Mouse (Mus musculus) urinary bladder, adult 2 months (tissue): ENCODE results near the gene Wbp1l. TPM values are rescaled to one million over a fixed set of nuclear protein-coding genes. Genes with fewer than 3 reads are reported as not detected.

Source experiments
- DNase-seq: peaks from one replicate; pipeline ENCODE4 v3.0.0; 2022; ENCODE audit warnings: low spot score
- polyA plus RNA-seq: library from polyadenylated mRNA; depleted of rRNA; stranded (reverse); fragments of >200 nt; gene quantifications from 2 replicates; pipeline ENCODE4 v1.2.3, GENCODE M21; 2012

Wbp1l gene
- polyA plus RNA-seq, 1 experiment, result 60.0 TPM

- DNase-seq, result no peak
These were observed 59.5 kb downstream of the Wbp1l start for GRCm38 (mm10) chr19:46658348-46658747.

DNA sequence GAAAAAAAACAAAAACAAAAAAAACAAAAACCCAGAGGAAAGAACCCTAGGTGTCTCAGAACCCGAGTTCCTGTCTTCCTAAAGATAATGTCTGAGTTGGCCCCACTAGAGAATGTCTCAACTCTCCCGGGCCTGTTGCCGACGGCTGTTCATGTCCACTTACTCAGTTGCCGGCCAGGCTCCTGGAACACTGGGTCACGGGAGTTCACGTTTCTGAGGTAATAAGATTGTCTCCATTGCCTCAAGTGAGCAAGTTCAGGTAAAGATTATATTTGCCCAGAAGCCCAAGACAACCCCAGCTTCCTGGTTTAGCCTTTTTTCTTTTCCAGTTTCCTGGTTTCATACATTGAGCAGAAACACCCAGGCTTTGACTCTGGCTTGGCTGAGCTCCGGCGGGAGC, 60.0 kb downstream of the Wbp1l start:
- DNase-seq, result no peak

GRCm38 (mm10) chr19:46661511-46661910, 62.6 kb downstream of the Wbp1l start:
- DNase-seq, result no peak

DNA sequence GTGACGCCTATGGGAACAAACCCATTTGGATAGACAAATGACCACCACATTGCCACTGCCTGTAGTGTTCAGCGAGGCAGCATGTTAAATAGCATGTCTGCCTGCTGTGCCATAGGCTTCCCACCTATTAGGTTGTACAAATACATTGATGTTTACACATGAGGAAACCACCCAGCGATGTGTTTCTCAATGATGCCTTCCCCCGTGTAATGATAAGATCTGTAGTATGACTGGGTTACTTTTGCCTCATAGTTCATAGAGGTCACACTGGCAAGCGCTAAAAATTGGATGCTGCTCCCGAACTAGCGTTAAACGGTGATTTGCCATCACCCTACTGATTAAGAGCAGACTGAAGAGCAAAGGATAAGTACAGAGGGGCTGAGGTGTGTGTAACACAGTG, 63.3 kb downstream of the Wbp1l start:
- no peak for DNase-seq

GRCm38 (mm10) chr19:46662784-46663183, 63.9 kb downstream of the Wbp1l start:
- DNase-seq, result no peak

DNA sequence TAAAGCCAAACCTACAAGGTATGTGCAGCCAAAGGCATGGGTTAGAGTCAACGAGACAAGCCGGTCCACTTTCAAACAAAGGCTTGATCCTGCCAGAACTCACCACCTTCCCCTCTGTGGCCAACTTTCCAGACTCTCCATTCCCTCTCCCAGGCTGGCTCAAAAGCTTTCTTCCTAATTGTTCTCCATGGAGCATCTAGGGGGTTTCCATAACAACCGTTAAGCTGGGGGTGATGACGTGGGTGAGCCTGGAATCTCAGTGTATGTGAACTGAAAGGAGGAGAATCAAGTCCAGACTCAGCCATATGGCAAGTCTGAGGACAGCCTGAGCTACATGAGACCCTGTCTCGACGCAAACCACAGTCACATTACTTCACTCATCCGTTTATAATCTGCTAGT, 66.6 kb downstream of the Wbp1l start:
- no peak for DNase-seq

DNA sequence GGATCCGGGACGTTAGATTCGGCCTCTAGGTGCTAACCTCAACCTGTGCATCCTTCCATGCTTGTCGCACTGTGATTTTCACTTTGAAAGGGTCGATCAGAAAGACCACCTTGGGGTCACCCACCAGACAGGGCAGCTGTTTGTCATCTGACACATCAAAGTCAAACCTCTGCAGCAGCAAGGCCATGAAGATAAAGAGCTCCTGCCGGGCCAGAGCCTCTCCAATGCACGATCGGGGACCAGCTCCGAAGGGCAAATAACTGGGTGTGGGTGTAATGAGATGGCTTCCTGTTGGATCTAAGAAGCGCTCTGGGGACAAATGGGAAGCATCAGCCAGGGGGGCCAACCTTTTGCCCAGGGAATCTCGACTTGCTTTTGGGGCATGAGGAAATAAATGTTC, 68.4 kb downstream of the Wbp1l start:
- no peak for DNase-seq

DNA sequence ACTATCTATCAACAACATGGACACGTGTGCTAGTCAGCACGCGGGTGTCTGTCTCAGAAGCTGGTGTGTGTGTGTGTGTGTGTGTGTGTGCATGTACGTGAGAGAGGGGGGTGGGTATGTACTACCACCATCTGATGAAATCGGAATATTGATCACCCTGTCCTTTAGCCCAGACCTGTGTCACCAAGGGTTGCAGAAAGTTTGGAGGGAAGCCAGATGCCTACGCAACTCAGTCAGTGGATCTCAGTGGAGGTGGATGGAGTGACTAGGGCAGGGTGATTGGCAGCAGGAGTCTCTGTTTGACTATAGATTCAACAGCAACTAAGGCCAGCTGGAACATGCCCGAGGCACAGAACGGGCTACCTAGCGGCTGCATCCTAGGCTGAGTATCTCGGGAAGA, 69.4 kb downstream of the Wbp1l start:
- DNase-seq, result no peak

DNA sequence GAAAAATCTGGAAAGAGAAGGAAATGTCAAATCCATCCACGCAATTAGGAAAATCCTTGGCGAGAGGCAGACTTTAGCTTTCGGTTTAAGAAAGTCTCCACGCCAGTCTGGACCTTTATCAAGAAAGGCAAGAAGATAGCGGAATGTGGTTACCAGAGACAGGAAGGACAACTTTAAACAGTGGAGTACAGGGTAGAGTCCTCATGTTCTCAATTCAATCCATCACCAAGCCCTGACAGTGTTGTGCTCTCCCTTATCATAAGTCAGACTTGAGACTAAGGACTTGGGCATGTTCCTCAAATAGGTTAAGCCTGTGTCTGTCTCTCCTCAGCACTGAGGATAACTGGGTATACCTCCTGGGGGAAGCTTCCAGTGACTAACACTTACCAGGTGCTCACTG, 70.9 kb downstream of the Wbp1l start:
- DNase-seq, result no peak

- peak; percentile 45 for DNase-seq
These were observed 71.8 kb downstream of the Wbp1l start for GRCm38 (mm10) chr19:46670691-46671090.

GRCm38 (mm10) chr19:46672766-46673418, 74.0 kb downstream of the Wbp1l start, which contains the start of gene Cyp17a1:
Gene Cyp17a1, minus strand, starts transcription at chr19:46673172.
- DNase-seq, result no peak

GRCm38 (mm10) chr19:46675641-46676040, 76.8 kb downstream of the Wbp1l start:
- no peak for DNase-seq

DNA sequence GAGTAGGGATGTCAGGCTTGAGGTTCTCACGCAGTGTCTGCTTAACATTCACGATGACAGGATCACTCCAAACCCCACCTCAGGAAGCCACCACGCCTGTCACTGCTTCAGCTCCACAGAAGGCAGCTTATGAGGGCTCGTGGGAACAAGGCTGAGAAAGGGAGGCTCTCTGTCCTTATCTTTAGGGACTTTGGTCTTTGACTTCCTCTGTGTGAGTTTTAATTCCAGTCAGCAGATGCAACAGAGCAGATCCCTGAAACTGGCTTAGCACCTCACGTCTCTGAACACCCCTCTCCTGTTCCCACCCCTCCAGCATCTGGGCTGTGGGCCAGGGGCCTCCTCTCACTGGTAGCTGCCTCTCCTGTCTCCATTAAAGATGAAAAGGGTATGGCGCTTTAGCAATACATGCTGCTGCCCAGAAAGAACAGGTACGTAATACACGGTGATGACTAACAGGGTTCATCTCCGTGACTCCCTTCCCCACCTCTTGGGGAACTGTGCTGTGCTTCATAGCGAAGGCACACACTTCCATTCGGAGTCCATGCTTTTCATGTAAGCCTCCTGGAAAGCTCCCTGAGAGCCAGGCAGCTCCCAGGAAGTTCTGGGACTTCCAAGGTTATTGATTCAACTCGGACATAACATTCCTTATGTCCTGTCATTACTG, 81.0 kb downstream of the Wbp1l start:
- DNase-seq, result no peak

DNA sequence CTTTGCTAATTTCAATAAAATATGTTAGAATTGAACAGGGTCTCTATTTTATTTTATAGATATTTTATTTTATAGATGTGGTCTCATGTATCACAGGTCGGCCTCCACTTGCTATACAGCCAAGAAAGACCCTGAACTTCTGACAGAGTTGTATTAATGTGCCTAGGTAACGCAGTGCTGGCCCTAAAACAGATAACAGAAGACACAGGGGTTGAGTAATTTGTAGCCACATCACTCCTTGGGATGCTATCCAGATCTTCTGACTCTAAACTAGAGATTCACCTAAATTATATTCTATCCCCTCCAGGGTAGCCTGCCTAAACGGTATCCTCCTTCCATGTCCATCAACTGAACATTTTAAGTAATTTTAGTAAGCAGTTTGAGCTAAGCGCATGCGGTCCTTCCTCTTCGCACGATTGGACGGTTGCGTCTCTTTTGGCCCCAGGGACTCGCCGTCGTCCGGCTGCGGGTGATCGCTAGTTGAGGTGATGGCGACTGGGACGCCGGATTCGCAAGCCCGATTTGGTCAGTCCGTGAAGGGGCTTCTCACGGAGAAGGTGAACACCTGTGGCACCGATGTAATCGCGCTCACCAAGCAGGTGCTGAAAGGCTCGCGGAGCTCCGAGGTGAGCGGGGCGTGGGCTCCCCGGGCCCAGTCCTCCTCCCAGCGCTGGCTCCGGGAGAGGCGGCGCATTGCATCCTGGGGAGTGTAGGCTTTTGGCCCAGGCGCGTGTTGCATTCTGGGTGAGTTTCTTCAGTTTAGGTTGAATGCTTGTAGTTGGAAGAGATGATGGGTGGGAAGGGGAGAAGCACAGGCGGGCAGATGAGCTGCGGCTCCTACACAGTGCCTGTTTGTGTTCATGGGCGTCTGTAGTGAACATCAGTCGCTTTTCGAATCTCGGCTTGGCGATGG, 90.8 kb downstream of the Wbp1l start, which contains the start of gene Borcs7:
TSS of gene Borcs7 (plus strand) at position 447 of the 913 bp plus-strand sequence.
- DNase-seq, result peak; percentile 81

DNA sequence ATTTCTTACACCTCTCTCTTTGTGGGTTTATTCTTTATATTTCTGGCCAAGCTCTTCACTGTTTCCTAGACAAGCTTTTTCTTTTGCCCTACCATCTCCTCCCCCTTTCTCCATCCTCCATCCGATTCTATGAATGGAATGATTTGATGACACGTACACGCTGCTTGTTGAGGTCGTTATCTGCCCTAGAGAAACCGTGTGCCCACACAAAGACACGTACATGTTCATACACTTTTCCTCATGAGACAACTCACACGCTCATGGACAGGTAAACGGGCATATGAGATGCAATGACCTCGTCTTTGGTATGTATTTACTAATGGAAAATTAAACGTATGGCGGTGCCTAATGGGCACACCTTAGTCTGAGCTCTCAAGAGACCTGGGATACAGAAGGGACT, 91.5 kb downstream of the Wbp1l start:
- DNase-seq, result no peak

- no peak for DNase-seq
These were observed 92.2 kb downstream of the Wbp1l start for GRCm38 (mm10) chr19:46691078-46691477.

DNA sequence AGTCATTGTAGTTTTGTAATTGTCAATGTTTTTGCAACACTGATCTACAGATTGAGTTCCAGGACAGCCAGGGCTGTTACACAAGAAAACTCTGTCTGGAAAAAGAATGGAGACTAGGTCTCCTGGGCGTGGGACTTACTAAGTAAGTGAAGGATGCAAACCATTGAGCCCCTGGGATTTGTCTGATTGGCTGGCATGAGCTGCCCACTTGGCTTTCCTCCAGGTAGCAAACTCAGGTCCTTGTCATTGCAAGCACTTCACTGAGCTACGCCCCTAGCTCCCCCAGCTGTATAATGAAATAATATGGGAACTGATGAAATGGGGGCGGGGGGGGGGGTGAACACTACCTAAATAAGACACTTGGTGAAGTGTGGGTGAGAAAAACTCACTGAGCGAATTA, 94.3 kb downstream of the Wbp1l start:
- no peak for DNase-seq

DNA sequence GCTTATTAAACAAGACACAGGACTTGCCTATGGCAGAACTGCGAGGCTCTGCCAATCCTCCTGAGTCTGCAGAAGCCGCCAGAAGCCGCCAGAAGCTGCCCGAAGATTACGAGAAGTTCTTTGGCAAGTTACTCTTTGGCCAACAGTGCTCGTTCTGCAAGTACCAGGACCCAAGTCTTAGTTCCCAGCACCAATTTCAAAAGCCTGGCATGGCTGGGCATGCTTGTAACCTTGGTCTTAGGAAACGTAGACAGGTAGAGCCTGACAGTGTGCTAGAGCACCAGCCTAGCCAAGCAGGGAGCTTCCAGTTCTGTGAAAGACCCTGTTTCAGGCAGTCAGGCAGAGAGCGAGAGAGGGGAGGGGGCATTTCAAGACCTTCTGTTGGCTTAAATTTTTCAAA, 97.6 kb downstream of the Wbp1l start:
- no peak for DNase-seq

- DNase-seq, result no peak
These were observed 98.1 kb downstream of the Wbp1l start for GRCm38 (mm10) chr19:46696943-46697342.

DNA sequence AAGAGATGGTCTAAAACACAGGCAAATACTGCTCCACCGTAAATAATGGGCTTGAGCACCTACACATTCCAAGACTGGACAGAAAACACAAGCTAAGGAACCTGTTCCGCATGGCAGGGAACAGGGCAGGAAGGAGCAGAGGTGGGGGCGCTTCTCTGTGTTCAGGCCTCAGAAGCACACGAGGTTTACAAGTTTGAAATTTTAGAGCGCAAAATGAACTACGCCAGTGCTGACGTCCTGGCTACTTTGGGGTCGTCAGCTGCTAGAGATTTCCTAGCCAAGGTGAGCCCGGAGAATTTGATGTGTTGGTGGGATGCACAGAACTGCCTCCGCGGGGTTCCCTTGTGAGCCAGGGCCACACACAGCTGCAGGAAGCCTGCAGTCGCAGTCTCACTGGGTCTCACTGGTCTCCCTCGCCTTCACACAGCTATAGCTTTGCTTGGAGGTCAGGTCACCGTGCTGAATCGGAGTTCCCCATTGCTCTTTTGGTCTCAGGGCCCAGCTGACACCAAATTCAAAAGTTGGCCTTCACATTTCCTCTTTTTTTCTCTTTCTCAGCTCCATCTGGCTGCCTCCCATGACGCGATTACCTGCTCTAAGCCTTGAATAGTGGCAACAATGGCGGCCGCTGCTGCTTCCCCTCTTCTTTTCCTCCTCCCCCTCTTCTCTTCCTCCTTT, 99.1 kb downstream of the Wbp1l start:
- no peak for DNase-seq

- DNase-seq, result no peak
These were observed 100.2 kb downstream of the Wbp1l start for GRCm38 (mm10) chr19:46699011-46699481.

- no peak for DNase-seq
These were observed 102.3 kb downstream of the Wbp1l start for GRCm38 (mm10) chr19:46701156-46701555.
